Comparison of ENCODE assay signal across 8 mouse cellular contexts in the genomic region with DNA sequence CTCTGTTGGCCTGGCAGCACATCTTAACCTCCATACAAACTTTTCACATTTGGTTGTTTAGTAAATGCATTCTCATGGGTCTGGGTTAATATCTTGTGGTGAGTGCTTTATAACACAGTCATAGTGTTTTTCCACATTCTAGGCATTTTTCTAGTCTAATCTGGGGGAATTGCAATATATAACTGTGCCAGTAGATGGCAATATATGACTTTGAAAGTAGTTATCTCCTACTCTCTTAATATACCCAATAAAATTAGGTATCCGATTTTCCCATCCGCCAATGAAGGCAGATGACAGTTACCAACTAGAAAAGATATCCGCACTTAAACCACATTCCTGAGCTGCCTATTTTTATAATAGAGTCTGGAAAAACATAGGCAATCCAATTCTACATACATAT. TPM values are rescaled to one million over a fixed set of nuclear protein-coding genes. Genes with fewer than 3 reads are reported as not detected.
DNase-seq lines count a peak whose midpoint lies in the region; ATAC-seq and TF ChIP-seq lines count a peak whose summit lies in the region.

No protein-coding gene starts in this region.

- no peaks in the 10 kb centered on the region for H3K36me3 ChIP-seq in liver, adult 2 months (ENCODE audit: control insufficient read depth, insufficient read depth, low read length)
- no peaks in the 10 kb centered on the region for H3K36me3 ChIP-seq in liver, embryonic 11.5 days (ENCODE audit: control insufficient read depth, insufficient read depth, low read length)
- H3K36me3 ChIP-seq in forebrain, embryonic 13.5 days (ENCODE audit: poor library complexity, severe bottlenecking): no peaks in the 10 kb centered on the region
- H3K36me3 ChIP-seq in midbrain, postnatal 0 days (ENCODE audit: insufficient read depth, low read length): no peaks in the 10 kb centered on the region

- 11% methylated on average over 3 of the region's 3 CpGs for WGBS in liver, adult 2 months
- WGBS in liver, embryonic 11.5 days: 21% methylated on average over 3 of the region's 3 CpGs
- 16% methylated on average over 3 of the region's 3 CpGs for WGBS in forebrain, embryonic 13.5 days
- 5% methylated on average over 3 of the region's 3 CpGs for WGBS in midbrain, postnatal 0 days

- H3K27me3 ChIP-seq in liver, adult 2 months (ENCODE audit: control insufficient read depth, insufficient read depth, low read length): no peaks in the 10 kb centered on the region
- no peaks in the 10 kb centered on the region for H3K27me3 ChIP-seq in liver, embryonic 11.5 days (replicated peaks; ENCODE audit: control insufficient read depth, insufficient read depth, low read length)
- no peaks in the 10 kb centered on the region for H3K27me3 ChIP-seq in forebrain, embryonic 13.5 days
- no peaks in the 10 kb centered on the region for H3K27me3 ChIP-seq in midbrain, postnatal 0 days (ENCODE audit: insufficient read depth, low read length)

- no peak overlapping the region for H3K4me2 ChIP-seq in liver, embryonic 11.5 days
- no peak overlapping the region for H3K4me2 ChIP-seq in forebrain, embryonic 13.5 days
- H3K4me2 ChIP-seq in midbrain, postnatal 0 days (ENCODE audit: low read depth, low read length, poor library complexity, severe bottlenecking): no peak overlapping the region

- TF ChIP-seq POLR2A in liver, adult 2 months (IDR thresholded peaks at IDR 0.05; ENCODE audit: extremely low read depth, insufficient read depth, low read length): no peak

- no peak for DNase-seq in cerebellum, adult 9-11 months
- DNase-seq in liver, adult 2 months (ENCODE audit: extremely low read depth, low read depth, low spot score): peak; percentile 33
- no peak for DNase-seq in liver, embryonic 11.5 days (ENCODE audit: low spot score)
- DNase-seq in midbrain, postnatal 0 days (ENCODE audit: low spot score): peak; percentile 84
- DNase-seq in urinary bladder, postnatal 10 days (ENCODE audit: low spot score): no peak
- DNase-seq in heart, postnatal 36 days: no peak

- ATAC-seq in cerebellum, adult (ENCODE audit: insufficient number of reproducible peaks, low FRiP score, low TSS enrichment): peak; percentile 80
- ATAC-seq in liver, embryonic 11.5 days (replicated peaks; ENCODE audit: low FRiP score): no peak
- peak; percentile 84 for ATAC-seq in forebrain, embryonic 13.5 days
- peak; percentile 65; the same call in 1 of the 2 replicates for ATAC-seq in midbrain, postnatal 0 days (ENCODE audit: low FRiP score)

- intact Hi-C loops in heart, postnatal 36 days (cut with DNase I): loop anchor here (5.0 kb wide), 1 partner anchor 642 kb away; no protein-coding TSS in a partner anchor

- H3K9ac ChIP-seq in liver, adult 2 months (ENCODE audit: low read depth, low read length): no peak overlapping the region
- H3K9ac ChIP-seq in liver, embryonic 11.5 days (ENCODE audit: low read depth, low read length): no peak overlapping the region
- H3K9ac ChIP-seq in forebrain, embryonic 13.5 days: no peak overlapping the region
- H3K9ac ChIP-seq in midbrain, postnatal 0 days (replicated peaks; ENCODE audit: low read length, poor library complexity, severe bottlenecking): no peak overlapping the region

- no peaks in the 10 kb centered on the region for H3K79me2 ChIP-seq in liver, adult 2 months (ENCODE audit: control insufficient read depth, insufficient read depth, low read length)

- no peak overlapping the region for H3K27ac ChIP-seq in liver, adult 2 months (replicated peaks; ENCODE audit: insufficient read depth, low read depth, low read length)
- no peak overlapping the region for H3K27ac ChIP-seq in liver, embryonic 11.5 days (ENCODE audit: low read depth, low read length)
- no peak overlapping the region for H3K27ac ChIP-seq in forebrain, embryonic 13.5 days
- H3K27ac ChIP-seq in midbrain, postnatal 0 days (ENCODE audit: low read depth, low read length): no peak overlapping the region

- TF ChIP-seq CTCF in liver, adult 2 months (IDR thresholded peaks at IDR 0.05; ENCODE audit: low read depth, low read length): peak; percentile 60
- TF ChIP-seq CTCF in midbrain, postnatal 0 days (IDR thresholded peaks at IDR 0.05): peak; percentile 83

- no peak overlapping the region for H3K4me3 ChIP-seq in liver, adult 2 months (ENCODE audit: insufficient read depth, low read depth, low read length)
- no peak overlapping the region for H3K4me3 ChIP-seq in liver, embryonic 11.5 days (ENCODE audit: low read depth, low read length)
- H3K4me3 ChIP-seq in forebrain, embryonic 13.5 days: no peak overlapping the region
- H3K4me3 ChIP-seq in midbrain, postnatal 0 days (ENCODE audit: low read depth, low read length): no peak overlapping the region

- H3K9me3 ChIP-seq in liver, embryonic 11.5 days (ENCODE audit: control insufficient read depth, low read length): no peaks in the 10 kb centered on the region
- H3K9me3 ChIP-seq in forebrain, embryonic 13.5 days (replicated peaks): no peaks in the 10 kb centered on the region
- no peaks in the 10 kb centered on the region for H3K9me3 ChIP-seq in midbrain, postnatal 0 days (ENCODE audit: low read length)

- H3K4me1 ChIP-seq in liver, adult 2 months (ENCODE audit: control insufficient read depth, insufficient read depth, low read length): no peaks in the 10 kb centered on the region
- no peaks in the 10 kb centered on the region for H3K4me1 ChIP-seq in liver, embryonic 11.5 days (replicated peaks; ENCODE audit: control insufficient read depth, insufficient read depth, low read length)
- H3K4me1 ChIP-seq in forebrain, embryonic 13.5 days: no peaks in the 10 kb centered on the region
- H3K4me1 ChIP-seq in midbrain, postnatal 0 days (ENCODE audit: insufficient read depth, low read length): no peaks in the 10 kb centered on the region

RNA-seq across cellular contexts. Expression of gene Rnls, which starts 11.7 kb away (rescaled TPM):
- total RNA-seq in liver, adult 2 months (2014; rRNA removed): 0.92 and 1.3 TPM in 2 replicates
- polyA plus RNA-seq in liver, adult 2 months (2012; rRNA removed): 0.50 and 0.91 TPM in 2 replicates
- 2.8 TPM in 2 replicates for polyA plus RNA-seq in liver, embryonic 11.5 days (2014; fragmentation: Nextera tagmentation; extraction: Ambion mirVana)
- 8.0 and 9.3 TPM in 2 replicates for polyA plus RNA-seq in forebrain, embryonic 13.5 days (2015; fragmentation: Nextera tagmentation; extraction: Ambion mirVana)
- total RNA-seq in midbrain, postnatal 0 days (2014; rRNA removed): 3.1 and 3.5 TPM in 2 replicates
- 10.6 and 10.7 TPM in 2 replicates for polyA plus RNA-seq in midbrain, postnatal 0 days (2015; fragmentation: Nextera tagmentation; extraction: Ambion mirVana)
- 10 to 100 TPM; 14.3 to 16.2 TPM for total RNA-seq in heart, postnatal 36 days (2021)

Comparison
In these comparisons a context has a peak if more than half of its experiments do, and no peak if none do; other contexts are left out.
1. DNase-seq: peak in liver, adult 2 months (single experiment) and midbrain, postnatal 0 days (single experiment); none in cerebellum, adult 9-11 months (single experiment), liver, embryonic 11.5 days (single experiment), urinary bladder, postnatal 10 days (single experiment) and heart, postnatal 36 days (0 of 2).